Mouse (Mus musculus) embryonic facial prominence, embryonic 12.5 days (tissue): Measurements from ENCODE around the gene Mmp11. TPM values are rescaled to one million over a fixed set of nuclear protein-coding genes. Genes with fewer than 3 reads are reported as not detected.

Experiments
- ATAC-seq: fragments of 200-750 bp; cut with Nextera tagmentation; 2 replicates; pipeline ENCODE4 v1.8.0; 2017; ENCODE audit not compliant: insufficient number of reproducible peaks, insufficient read depth, low FRiP score, low TSS enrichment
- H3K27ac ChIP-seq: fragments of 300-500 bp; sonication (generic); 2 replicates; pipeline ENCODE4 v1.5.1; 2016; ENCODE audit warnings: mild to moderate bottlenecking
- H3K27me3 ChIP-seq: fragments of 300-500 bp; sonication (generic); 2 replicates; pipeline ENCODE4 v1.6.1; 2016; ENCODE audit warnings: mild to moderate bottlenecking, moderate library complexity
- H3K36me3 ChIP-seq: fragments of 300-500 bp; sonication (generic); 2 replicates; pipeline ENCODE4 v1.6.1; 2016; ENCODE audit warnings: mild to moderate bottlenecking
- H3K4me1 ChIP-seq: fragments of 300-500 bp; sonication (generic); 2 replicates; pipeline ENCODE4 v1.6.1; 2016
- H3K4me2 ChIP-seq: fragments of 300-500 bp; sonication (generic); replicated peaks from 2 replicates; pipeline ENCODE4 v1.6.1; 2016; ENCODE audit warnings: mild to moderate bottlenecking, moderate library complexity
- H3K4me3 ChIP-seq: fragments of 300-500 bp; sonication (generic); 2 replicates; pipeline ENCODE4 v1.5.1; 2016; ENCODE audit warnings: mild to moderate bottlenecking
- H3K9ac ChIP-seq: fragments of 300-500 bp; sonication (generic); 2 replicates; pipeline ENCODE4 v1.6.1; 2016; ENCODE audit warnings: mild to moderate bottlenecking, moderate library complexity
- H3K9me3 ChIP-seq: fragments of 300-500 bp; sonication (generic); 2 replicates; pipeline ENCODE4 v1.6.1; 2016; ENCODE audit warnings: mild to moderate bottlenecking, moderate library complexity
- WGBS: fragments of 180-500 bp; shearing (Covaris S2); methylation state at CpG from one replicate; pipeline ENCODE4 v1.1.7; 2016; 5-methylcytosine and 5-hydroxymethylcytosine counted together
- polyA plus RNA-seq: library from polyadenylated mRNA; unstranded; fragments of >200 nt; fragmentation: Nextera tagmentation; extraction: Ambion mirVana; gene quantifications from 2 replicates; pipeline ENCODE4 v1.2.1, GENCODE M21; 2016

Gene Mmp11
- polyA plus RNA-seq, 1 experiment from 2014 or later: 110 TPM

- no peak for ATAC-seq
- peaks cover 34% of the 10 kb centered on the region for H3K27me3 ChIP-seq
- WGBS: 69% methylated on average over 1 of the region's 1 CpGs
- peaks cover 36% of the 10 kb centered on the region for H3K4me1 ChIP-seq
- 0 out of 2 replicates have a peak overlapping the region, but pooled peaks have one; percentile 43 for H3K4me3 ChIP-seq
- no peaks in the 10 kb centered on the region for H3K9me3 ChIP-seq
- H3K36me3 ChIP-seq: no peaks in the 10 kb centered on the region
- H3K9ac ChIP-seq: no peak overlapping the region; the same call in 1 of the 2 replicates
- H3K27ac ChIP-seq: no peak overlapping the region
- H3K4me2 ChIP-seq: peak overlapping the region; percentile 80
Observed at GRCm38 (mm10) chr10:75934991-75935390, 1.3 kb downstream of the Mmp11 start.

DNA sequence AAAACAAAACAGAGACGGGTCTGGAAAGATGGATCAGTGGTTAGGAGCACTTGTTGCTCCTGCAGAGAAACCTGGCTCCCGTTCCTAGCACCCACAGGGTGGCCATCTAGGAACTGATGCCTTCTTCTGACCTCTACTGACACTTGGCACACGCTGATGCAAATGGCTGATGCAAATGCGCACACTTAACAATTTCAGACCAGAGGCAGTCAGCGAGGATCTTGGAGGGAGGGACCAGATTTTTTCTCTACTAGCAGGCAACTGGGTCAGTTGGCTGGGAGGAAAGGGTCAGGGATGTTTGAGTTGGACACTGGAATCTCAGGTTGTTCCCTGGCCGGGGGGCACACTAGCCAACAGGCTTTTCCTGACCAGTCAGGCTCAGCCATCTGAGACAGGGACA lies 3.4 kb downstream of the Mmp11 start, which contains the start of gene Chchd10:
Gene Chchd10, plus strand, starts transcription at position 240 of the 400 bp plus-strand sequence.
- ATAC-seq: no peak
- H3K36me3 ChIP-seq: peaks cover 5% of the 10 kb centered on the region
- WGBS: 27% methylated on average over 6 of the region's 6 CpGs
- peaks cover 38% of the 10 kb centered on the region for H3K4me1 ChIP-seq
- H3K9me3 ChIP-seq: no peaks in the 10 kb centered on the region
- H3K27ac ChIP-seq: peak within 1 kb of the TSS; percentile 80
- peaks cover 34% of the 10 kb centered on the region for H3K27me3 ChIP-seq
- peak within 1 kb of the TSS; percentile 83 for H3K4me2 ChIP-seq
- peak within 1 kb of the TSS; percentile 66 for H3K4me3 ChIP-seq
- H3K9ac ChIP-seq: peak within 1 kb of the TSS; percentile 94

GRCm38 (mm10) chr10:75932081-75932678 lies 4.1 kb downstream of the Mmp11 start:
- H3K4me1 ChIP-seq: peaks cover 38% of the 10 kb centered on the region
- H3K9me3 ChIP-seq: no peaks in the 10 kb centered on the region
- peak overlapping the region; percentile 83 for H3K4me2 ChIP-seq
- H3K4me3 ChIP-seq: peak overlapping the region; percentile 66
- H3K27me3 ChIP-seq: peaks cover 29% of the 10 kb centered on the region
- H3K9ac ChIP-seq: peak overlapping the region; percentile 94
- WGBS: under 1% methylated on average over 35 of the region's 44 CpGs
- H3K27ac ChIP-seq: peak overlapping the region; percentile 80
- peak; percentile 42 for ATAC-seq
- H3K36me3 ChIP-seq: peaks cover 12% of the 10 kb centered on the region

- Histone ChIP-seq H3K4me3 (peak overlapping the region; percentile 66), H3K9ac (peak overlapping the region; percentile 94), H3K27ac (peak overlapping the region; percentile 80; the same call in 1 of the 2 replicates), H3K4me1 (peaks cover 38% of the 10 kb centered on the region), H3K4me2 (peak overlapping the region; percentile 83), H3K9me3 (no peaks in the 10 kb centered on the region), H3K36me3 (peaks cover 21% of the 10 kb centered on the region), H3K27me3 (peaks cover 20% of the 10 kb centered on the region)
- no peak for ATAC-seq
- WGBS: 19% methylated on average over 7 of the region's 7 CpGs
Observed at GRCm38 (mm10) chr10:75931311-75931710, 5.0 kb downstream of the Mmp11 start.

- Histone ChIP-seq H3K4me3 (peak overlapping the region; percentile 66; the same call in 1 of the 2 replicates), H3K9me3 (no peaks in the 10 kb centered on the region), H3K4me1 (peaks cover 30% of the 10 kb centered on the region), H3K4me2 (peak overlapping the region; percentile 83), H3K27me3 (peaks cover 10% of the 10 kb centered on the region; the same call in 1 of the 2 replicates), H3K36me3 (peaks cover 31% of the 10 kb centered on the region), H3K27ac (peak overlapping the region; percentile 50; the same call in 1 of the 2 replicates), H3K9ac (no peak overlapping the region; the same call in 1 of the 2 replicates)
- 13% methylated on average over 6 of the region's 6 CpGs for WGBS
- no peak for ATAC-seq
Observed at GRCm38 (mm10) chr10:75930304-75930703, 6.0 kb downstream of the Mmp11 start.

- 69% methylated on average over 13 of the region's 13 CpGs for WGBS
Observed at GRCm38 (mm10) chr10:75926396-75926795, 9.9 kb downstream of the Mmp11 start.

GRCm38 (mm10) chr10:75924324-75924723 lies 12.0 kb downstream of the Mmp11 start:
- Histone ChIP-seq H3K9ac (no peak overlapping the region), H3K27me3 (no peaks in the 10 kb centered on the region), H3K36me3 (peaks cover 45% of the 10 kb centered on the region), H3K4me2 (no peak overlapping the region), H3K9me3 (no peaks in the 10 kb centered on the region), H3K4me1 (peaks cover 25% of the 10 kb centered on the region), H3K4me3 (no peak overlapping the region), H3K27ac (no peak overlapping the region)
- WGBS: 59% methylated on average over 2 of the region's 2 CpGs
- ATAC-seq: no peak

More at GRCm38 (mm10) chr10:75926396-75926795, 9.9 kb downstream of the Mmp11 start:
- Histone ChIP-seq H3K9me3 (no peaks in the 10 kb centered on the region), H3K9ac (no peak overlapping the region), H3K4me1 (peaks cover 27% of the 10 kb centered on the region), H3K27me3 (peaks cover 5% of the 10 kb centered on the region; the same call in 1 of the 2 replicates), H3K4me3 (no peak overlapping the region), H3K4me2 (no peak overlapping the region), H3K27ac (no peak overlapping the region), H3K36me3 (peaks cover 45% of the 10 kb centered on the region)
- no peak for ATAC-seq

DNA sequence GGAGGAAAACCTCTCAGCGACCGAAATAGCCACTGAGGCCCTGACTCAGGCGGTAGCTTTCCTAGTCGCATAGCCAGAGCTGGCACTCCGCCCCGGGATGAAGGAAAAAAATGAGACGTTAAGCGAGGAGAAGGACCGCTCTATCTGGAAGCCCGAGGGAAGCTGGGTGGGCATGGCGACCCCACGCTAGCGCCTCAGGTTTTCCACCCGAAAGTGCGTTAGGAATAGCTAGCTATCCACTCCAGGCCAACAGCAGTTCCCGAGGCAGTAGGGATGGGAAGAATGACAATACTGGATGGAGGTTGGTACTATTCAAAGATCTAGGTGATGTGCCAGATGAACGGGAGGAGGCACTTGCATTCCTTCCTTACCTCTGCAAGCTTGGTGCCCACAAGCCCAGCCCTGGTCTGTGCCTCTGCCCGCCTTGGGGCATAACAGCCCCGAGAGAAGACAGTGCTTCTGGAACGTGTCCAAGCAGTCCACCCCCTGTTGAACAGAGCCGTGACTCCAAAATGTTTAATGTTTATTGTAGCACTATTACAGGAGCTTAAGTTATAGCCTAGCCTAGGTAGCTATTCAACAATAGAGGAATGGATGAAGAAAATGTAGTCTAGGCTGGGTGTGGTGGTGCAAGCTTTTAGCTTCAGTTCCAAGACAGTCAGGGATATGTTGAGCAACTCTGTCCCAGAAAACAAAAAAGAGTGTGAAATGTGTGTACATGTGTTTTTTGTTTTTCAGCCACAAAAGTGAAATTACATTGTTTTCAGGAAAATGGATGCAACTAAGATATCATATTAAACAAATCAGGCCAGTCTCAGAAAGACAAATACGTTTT lies 14.4 kb downstream of the Mmp11 start:
- Histone ChIP-seq H3K4me1 (peaks cover 47% of the 10 kb centered on the region), H3K36me3 (peaks cover 44% of the 10 kb centered on the region), H3K9me3 (no peaks in the 10 kb centered on the region), H3K27me3 (no peaks in the 10 kb centered on the region), H3K4me2 (peak overlapping the region; percentile 84), H3K4me3 (peak overlapping the region; percentile 84), H3K9ac (peak overlapping the region; percentile 94), H3K27ac (peak overlapping the region; percentile 95)
- ATAC-seq: peak; percentile 37
- 4% methylated on average over 22 of the region's 22 CpGs for WGBS

- Histone ChIP-seq H3K4me2 (peak within 1 kb of the TSS; percentile 84), H3K27ac (peak within 1 kb of the TSS; percentile 95), H3K27me3 (no peaks in the 10 kb centered on the region), H3K4me1 (peaks cover 53% of the 10 kb centered on the region), H3K4me3 (peak within 1 kb of the TSS; percentile 84), H3K9ac (peak within 1 kb of the TSS; percentile 94), H3K9me3 (no peaks in the 10 kb centered on the region), H3K36me3 (peaks cover 43% of the 10 kb centered on the region)
- ATAC-seq: peak; percentile 78
- WGBS: under 1% methylated on average over 76 of the region's 76 CpGs
Observed at GRCm38 (mm10) chr10:75921026-75921725, 15.1 kb downstream of the Mmp11 start, which contains the start of gene Smarcb1. Gene Smarcb1, minus strand, starts transcription at chr10:75921617.

DNA sequence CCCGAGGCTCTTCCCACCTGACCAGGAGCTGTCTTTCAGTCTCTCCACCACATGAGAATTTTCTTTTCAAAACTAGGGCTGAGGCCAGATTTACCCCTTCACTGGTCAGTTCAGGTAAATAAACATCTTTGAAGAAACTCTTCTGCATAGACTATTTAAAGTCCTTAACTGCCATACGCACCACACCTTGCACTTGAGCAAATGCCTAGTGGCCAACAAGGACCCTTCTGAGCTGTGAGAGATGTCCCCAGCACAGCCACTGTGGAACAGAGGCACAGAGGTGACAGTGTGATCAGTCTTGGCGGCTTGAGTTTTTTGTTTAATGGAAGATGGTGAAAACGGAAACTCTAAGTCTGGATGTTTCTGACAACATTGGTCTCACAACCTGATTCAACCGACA lies 17.3 kb downstream of the Mmp11 start:
- no peak overlapping the region for H3K9ac ChIP-seq
- WGBS: 87% methylated on average over 5 of the region's 5 CpGs
- peaks cover 57% of the 10 kb centered on the region for H3K4me1 ChIP-seq
- no peak overlapping the region for H3K4me3 ChIP-seq
- H3K27ac ChIP-seq: no peak overlapping the region
- peaks cover 45% of the 10 kb centered on the region for H3K36me3 ChIP-seq
- no peak overlapping the region for H3K4me2 ChIP-seq
- H3K9me3 ChIP-seq: no peaks in the 10 kb centered on the region
- H3K27me3 ChIP-seq: no peaks in the 10 kb centered on the region
- ATAC-seq: no peak

- H3K4me2 ChIP-seq: no peak overlapping the region
- no peak for ATAC-seq
- H3K27me3 ChIP-seq: no peaks in the 10 kb centered on the region
- peaks cover 50% of the 10 kb centered on the region for H3K36me3 ChIP-seq
- 59% methylated on average over 8 of the region's 8 CpGs for WGBS
- no peak overlapping the region for H3K9ac ChIP-seq
- H3K4me1 ChIP-seq: peaks cover 46% of the 10 kb centered on the region
- H3K9me3 ChIP-seq: no peaks in the 10 kb centered on the region
- no peak overlapping the region for H3K4me3 ChIP-seq
- no peak overlapping the region for H3K27ac ChIP-seq
Observed at GRCm38 (mm10) chr10:75916840-75917239, 19.5 kb downstream of the Mmp11 start.
